Mouse (Mus musculus): ENCODE measurements at regions not wholly inside any gene's neighbourhood (a gene's known extent, or its start where the extent isn't known, plus 50 kb on each side); places are given as distances from the start of the nearest gene placed in this dataset.

DNA sequence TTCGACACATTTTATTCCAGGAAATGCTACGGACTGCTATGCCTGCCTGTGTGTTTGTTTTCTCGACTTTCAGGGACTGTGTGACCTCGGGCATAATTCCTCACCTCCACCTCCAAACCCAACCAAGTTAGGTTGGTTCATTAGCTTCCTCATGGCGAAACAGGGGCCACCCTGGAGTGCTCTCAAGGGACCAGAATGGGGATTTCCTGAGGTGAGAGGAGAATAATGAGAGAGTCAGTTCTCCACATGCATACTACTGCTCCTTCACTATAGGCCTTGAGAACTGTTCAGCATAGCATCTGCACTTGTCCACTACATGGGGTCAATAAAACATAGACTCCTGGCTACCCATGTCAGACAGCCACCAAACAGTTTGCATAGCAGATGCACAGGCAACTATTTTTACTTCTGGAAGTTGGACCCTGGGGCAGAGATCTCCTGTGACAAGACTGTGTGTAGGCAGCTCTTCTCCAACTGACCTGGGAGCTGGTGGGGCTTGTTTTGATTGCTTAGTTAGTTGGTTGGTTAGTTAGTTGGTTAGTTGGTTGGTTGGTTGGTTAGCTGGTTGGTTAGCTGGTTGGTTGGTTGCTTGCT lies 146.6 kb downstream of the Bcat1 start:
- TF ChIP-seq RCOR1 (IDR thresholded peaks at IDR 0.05; ENCODE audit: low read depth, low read length) (no peak), POLR2A (IDR thresholded peaks at IDR 0.05; ENCODE audit: control insufficient read depth in 1 of 2, insufficient read depth in 1 of 2, low read depth in 1 of 2, low read length in 2 of 2, poor library complexity in 1 of 2) (no peak)
